Mouse (Mus musculus) T-helper 2 cell (primary cell): Measurements from ENCODE around the gene Nepn.

Experiments used
- in situ Hi-C: fragments of 300-600 bp; cut with MboI, MseI; formaldehyde crosslinking; loops from one replicate; pipeline ENCODE4 v1.15.1; 2025; ENCODE audit warnings: high pct_unique_total_duplicates

Nepn gene

DNA sequence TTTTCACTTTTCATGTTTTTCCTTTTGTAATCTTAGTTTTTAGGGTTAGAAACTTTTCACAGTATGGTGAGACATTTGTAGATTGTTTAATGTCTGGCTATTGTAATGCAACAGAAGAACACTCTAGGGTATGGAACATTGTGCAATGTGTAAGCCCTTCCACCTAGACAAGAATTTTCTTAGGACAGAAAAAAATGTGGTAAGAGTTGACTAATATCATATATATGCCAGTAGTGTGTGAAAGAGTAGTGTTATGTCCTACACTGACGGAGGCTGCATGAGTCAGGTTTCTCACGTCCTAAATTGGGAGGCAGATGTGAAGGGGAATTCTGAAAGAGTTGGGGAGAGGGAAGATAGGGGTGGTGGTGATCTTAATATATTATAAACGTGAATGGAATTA lies 10.9 kb downstream of the Nepn start:
- in situ Hi-C loops = loop anchor here (25.0 kb wide), 2 partner anchors 1213 to 1487 kb away; no protein-coding TSS in a partner anchor

DNA sequence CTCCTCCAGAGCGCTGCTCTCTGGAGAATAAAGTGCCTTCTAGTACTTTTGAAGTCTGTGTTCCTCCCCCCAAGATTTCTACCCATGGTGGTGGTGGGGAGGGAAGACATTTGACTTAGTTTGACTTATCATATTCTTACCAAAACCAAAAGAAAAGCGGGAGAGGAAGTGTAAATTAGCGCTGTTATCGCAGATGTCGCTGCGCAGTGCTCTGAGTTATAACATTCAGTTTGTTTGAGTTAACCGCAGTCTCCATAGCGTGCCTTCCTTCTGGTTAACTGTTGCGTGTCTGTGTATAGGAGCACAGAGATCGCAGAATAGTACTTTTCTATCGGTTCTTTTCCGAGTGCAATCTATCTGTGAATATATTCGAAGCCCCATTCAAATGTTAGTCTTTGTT lies 16.4 kb downstream of the Nepn start:
- in situ Hi-C loops = loop anchor here (25.0 kb wide), 2 partner anchors 1207 to 1493 kb away; no protein-coding TSS in a partner anchor

DNA sequence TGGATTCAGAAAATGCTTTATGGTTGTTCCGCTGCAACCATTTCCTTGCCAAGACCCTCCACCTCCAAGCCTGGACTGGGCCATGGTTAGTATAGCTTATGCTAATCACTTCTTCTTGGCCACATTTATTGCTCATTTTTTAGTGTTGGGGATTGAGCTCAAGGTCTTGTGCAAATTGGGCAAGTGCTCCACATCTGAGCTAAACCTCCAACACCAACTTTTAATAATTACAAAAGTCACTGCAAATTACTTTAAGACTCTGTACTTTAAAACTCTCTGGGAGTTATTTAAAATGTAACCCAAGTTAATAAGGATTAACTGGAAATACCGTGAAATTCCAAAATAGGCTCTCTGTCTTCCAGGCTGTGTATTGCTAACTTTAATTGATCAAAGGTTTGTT lies 18.8 kb downstream of the Nepn start:
- in situ Hi-C loops = loop anchor here (25.0 kb wide), 2 partner anchors 1205 to 1495 kb away; no protein-coding TSS in a partner anchor

DNA sequence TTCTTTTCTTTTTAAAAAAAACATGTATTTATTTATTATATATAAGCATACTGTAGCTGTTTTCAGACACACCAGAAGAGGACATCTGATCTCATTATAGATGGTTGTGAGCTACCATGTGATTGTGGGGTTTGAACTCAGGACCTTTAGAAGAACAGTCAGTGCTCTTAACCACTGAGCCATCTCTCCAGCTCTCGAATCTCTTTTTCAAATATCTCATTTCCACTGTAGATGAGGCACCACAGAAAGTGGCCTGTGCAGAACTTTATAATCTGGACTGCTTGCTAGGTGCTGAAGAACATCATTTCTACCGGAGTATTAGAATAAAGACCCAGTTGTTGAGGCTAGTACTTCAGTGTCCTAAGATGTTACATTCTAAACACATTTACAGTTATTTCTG lies 26.2 kb downstream of the Nepn start:
- in situ Hi-C loops = loop anchor here (25.0 kb wide), 2 partner anchors 1197 to 1503 kb away; no protein-coding TSS in a partner anchor

DNA sequence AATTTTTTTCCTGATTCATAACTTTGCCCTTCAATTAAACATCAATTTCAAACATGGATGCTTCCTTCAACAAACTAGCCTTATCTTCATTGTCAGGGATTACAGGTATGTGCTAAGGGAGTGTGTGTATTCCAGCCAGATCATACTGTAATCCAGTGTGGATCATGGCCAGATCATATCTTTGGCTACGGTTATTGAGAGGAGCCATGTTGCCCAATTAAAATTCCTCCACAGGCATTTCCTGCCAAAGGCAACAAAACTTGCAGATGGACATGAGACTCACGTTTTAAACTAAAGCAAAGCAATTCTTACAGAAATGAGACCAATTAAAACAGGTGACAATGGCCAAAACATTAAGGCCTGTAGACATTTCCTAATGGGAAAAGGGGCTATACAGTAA lies 27.7 kb downstream of the Nepn start:
- in situ Hi-C loops = loop anchor here (25.0 kb wide), 2 partner anchors 1196 to 1504 kb away; no protein-coding TSS in a partner anchor

- in situ Hi-C loops = loop anchor here (25.0 kb wide), 2 partner anchors 1195 to 1505 kb away; no protein-coding TSS in a partner anchor
These were observed 28.7 kb downstream of the Nepn start, which contains the start of gene Nus1 for GRCm38 (mm10) chr10:52417299-52417997. Gene Nus1, plus strand, starts transcription at chr10:52417547.

- in situ Hi-C loops = loop anchor here (25.0 kb wide), 2 partner anchors 1194 to 1506 kb away; no protein-coding TSS in a partner anchor
These were observed 29.5 kb downstream of the Nepn start for GRCm38 (mm10) chr10:52417998-52418860.

GRCm38 (mm10) chr10:52418931-52419330 lies 30.2 kb downstream of the Nepn start:
- in situ Hi-C loops = loop anchor here (25.0 kb wide), 2 partner anchors 1193 to 1507 kb away; no protein-coding TSS in a partner anchor

DNA sequence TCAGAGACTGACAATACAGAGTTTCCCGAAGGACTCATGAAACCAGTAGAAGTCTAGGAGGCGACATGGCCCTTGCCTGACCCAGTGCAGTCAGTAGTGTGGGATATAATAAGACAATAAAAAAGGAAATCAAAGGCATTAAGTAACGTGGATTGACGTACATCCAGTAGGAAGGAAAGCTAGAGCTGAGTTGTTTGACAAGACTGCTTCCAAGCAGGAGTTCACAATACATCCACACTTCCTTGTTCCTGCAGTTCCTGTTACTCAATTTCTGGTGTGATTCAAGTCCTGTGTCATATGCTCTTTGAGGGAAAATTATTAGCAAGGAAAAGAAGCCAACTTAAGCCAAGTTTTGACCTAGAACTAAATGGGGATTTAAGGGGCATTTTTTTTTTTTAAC lies 30.6 kb downstream of the Nepn start:
- in situ Hi-C loops = loop anchor here (25.0 kb wide), 2 partner anchors 1193 to 1507 kb away; no protein-coding TSS in a partner anchor

- in situ Hi-C loops = loop anchor here (25.0 kb wide), 2 partner anchors 1192 to 1508 kb away; no protein-coding TSS in a partner anchor
These were observed 31.8 kb downstream of the Nepn start for GRCm38 (mm10) chr10:52420526-52420925.

DNA sequence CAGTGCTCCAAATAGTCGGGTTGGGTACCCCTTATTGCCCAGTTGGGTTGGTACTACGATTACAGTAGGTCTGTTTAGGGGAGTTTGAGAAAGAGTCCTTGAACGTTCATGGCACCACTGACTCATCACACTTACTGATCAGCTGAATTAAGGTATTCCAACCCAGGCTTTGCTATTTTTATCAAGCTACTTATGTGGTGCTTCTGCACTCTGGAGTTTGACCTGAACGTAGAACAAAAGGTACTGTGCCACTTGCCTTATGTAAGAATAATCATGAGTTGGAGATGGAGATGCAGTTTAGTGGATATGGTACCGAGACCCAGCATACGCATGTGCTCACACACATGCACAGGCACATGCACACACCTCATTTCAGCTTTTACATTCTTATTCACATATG lies 32.9 kb downstream of the Nepn start:
- in situ Hi-C loops = loop anchor here (25.0 kb wide), 2 partner anchors 1191 to 1509 kb away; no protein-coding TSS in a partner anchor

DNA sequence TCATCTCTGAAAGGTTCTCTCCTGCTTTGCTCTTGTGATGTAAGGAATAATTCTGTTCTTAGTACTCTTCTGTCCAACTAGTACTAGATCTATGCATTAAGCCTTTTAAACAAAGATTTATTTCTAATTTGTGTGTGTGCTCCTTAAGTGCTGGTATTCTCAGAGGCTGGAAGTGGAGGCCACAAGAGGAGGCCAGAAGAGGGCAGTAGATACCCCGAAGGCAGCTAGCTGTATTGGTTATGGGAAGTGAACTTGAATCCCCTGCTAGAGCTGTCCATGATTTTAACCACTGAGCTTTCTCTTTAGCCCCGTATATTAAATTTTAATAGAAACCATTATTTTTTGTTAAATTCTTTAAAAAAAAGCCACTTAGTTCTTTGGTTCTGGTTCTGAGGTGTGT lies 34.3 kb downstream of the Nepn start:
- in situ Hi-C loops = loop anchor here (25.0 kb wide), 2 partner anchors 1189 to 1511 kb away; no protein-coding TSS in a partner anchor

DNA sequence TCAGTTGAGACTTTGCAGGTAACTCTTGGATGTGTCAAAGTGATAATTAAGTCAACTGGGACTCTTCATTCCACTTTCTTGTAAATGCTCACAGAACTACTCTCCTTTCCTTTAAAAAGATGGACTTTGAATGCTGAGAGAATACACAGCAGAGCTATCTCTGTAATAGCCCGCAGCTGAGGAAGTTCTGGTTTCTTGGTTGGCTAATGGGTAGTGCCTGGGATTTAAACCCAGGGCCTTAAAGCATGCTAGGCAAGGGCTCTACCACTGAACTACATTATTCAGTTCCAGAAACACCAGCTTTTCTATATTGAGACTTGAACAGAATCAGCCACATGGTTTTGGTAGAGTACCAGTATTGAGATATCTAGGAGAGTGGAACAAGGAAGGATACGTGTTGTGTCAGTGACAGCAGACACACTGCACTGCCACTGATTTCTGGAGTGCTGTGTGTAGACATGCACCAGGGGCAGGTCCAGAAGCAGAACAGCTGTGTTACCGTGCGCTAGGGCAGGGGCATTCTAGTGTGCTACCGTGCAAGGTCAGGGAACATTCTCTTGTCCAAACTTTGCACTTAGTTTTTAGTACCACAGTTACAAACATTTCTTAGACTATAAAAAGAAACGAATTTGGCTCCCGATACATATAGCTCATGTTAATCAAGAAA lies 37.7 kb downstream of the Nepn start:
- in situ Hi-C loops = no loop called here

DNA sequence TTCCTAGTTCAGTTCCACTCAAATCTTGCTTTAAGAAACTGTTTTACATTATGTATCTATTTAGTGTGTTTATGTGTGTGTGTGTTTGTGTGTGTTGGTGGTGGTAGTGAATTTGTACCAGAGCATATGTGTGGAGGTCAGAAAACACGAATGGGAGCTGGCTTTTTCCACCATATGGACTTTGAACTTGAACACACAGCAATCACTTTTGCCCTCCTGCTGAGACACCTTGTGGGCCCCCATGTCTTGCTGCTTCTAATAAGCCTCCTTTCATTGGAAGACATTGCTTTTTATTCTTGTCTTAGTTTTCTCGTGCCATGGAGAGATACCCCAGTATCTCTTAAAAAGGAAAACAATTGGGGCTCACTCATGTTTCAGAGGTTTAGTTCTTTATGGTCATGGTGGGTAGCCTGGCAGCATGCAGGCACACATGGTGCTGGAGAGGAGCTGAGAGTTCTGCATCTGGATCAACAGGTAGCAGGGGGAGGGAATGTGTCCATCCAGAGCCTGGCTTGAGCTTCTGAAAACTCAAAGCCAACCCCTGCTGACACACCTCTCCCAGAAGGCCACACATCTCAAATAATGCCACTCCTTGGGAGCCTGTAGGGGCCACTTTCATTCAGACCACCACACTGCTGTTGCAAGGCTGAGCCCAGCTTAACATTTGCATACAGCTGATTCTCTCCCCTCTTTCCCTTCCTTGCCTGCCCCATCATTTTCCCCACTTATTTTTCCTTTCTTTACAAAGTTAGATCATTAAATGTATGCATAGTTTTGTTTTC lies 39.1 kb downstream of the Nepn start:
- in situ Hi-C loops = no loop called here

- in situ Hi-C loops = no loop called here
These were observed 42.2 kb downstream of the Nepn start for GRCm38 (mm10) chr10:52430953-52431352.

DNA sequence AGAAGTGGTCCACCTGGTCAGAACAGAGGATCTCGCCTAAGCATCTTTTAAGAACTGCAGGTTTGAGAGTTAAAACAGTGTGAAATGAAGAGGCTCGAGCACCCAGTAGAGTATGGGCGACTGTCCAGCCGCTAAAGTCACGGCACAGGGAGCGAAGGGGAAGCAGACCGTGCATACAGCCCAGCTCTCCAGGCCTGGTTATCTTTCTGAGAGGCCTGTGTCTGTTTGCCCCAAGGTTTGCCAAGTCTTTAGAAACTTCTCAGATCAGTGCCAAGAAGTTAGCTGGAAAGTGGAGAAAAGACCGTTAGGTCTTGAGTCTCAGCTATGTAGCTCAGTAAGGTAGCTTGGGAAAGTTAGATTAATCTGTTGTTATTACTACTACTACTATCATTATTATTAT lies 46.1 kb downstream of the Nepn start:
- in situ Hi-C loops = no loop called here
